Mouse (Mus musculus): ENCODE results near the gene Zbp1. TPM values are rescaled to one million over a fixed set of nuclear protein-coding genes. Genes with fewer than 3 reads are reported as not detected.

The Zbp1 gene
- total RNA-seq, 2 experiments from 2014 or later: 0.30 TPM; not detected in 1

DNA sequence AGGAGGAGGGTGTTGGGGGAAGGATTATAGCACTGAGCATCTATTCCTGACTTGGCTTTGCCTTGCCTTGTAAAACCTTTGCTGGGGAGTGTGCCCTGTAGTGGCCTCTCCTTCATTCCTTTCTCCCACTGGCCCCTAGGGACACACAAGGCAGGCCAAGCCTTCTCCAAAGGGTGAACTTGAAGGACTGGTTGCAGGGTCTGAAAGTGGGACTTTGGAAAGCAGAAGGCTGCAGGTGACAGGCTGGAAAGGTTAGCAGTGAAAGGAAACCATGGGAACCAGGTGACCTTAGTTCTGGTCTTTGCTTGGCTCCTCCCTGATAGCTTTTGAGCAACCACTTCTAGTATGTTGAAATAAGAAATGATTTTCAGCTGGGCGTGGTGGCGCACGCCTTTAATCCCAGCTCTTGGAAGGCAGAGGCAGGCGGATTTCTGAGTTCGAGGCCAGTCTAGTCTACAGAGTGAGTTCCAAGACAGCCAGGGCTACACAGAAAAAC, 912 bp downstream of the Zbp1 start:
- DNase-seq (ENCODE audit: low spot score in 2 of 2): no peak

DNA sequence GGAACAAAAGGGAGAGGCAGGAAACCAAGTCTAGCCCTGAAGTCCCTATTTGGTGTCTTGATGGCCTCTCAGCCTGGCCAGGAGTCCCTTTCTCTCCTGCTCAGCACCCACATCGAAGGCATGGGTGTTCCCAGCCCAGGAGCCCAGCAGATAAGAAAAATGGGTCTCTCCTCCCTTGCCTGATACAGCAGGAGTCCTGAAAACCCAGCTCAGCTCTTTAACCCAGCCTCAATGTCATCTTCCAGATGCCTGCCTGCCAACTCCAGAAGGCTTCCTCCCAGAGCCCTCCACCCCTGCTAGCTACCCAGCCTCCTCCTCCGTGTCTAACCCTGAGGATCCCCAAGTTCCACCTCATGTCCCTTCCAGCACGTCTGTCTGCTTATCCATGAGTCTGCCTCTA, 1.5 kb downstream of the Zbp1 start:
- no peak for DNase-seq (ENCODE audit: low spot score in 2 of 2)

DNA sequence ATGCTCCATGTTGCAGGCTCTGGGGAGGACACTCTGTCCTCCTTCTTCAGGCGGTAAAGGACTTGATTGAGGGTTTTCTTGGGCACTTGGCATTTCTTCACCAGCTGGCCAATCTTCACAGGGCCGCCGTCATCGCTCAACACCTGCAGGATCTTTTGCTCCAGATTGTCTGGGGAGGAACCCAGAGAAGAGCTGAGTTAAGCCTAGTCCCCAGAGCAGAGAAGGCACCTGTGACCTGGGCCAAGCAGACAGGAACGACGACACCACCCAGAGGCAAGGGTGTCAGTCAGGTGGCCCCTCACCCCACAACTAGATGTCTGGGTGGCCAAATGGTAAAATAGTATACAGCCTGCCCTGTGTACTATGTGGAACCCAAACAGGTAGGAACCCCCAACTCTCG, 1.9 kb downstream of the Zbp1 start:
- no peak for DNase-seq (ENCODE audit: low spot score in 2 of 2)

DNA sequence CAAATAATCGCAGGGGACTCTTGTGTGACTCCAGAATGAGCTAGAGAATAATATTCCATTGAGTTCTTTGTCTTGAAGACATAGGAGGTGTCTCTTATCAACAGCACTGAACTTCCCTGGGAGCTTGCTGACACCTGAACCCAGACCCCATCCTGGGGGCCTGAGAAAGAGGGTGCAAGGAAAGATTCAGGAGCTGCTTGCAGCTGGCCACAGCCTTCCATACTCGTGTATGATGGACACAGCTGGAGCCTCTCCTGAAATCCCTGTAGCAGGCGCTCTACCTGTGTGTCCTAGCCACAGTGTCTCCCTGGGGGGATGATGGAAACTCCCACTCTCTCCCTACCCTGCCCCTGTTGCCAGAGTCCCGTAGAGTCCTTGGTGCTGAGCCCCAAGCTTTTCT, 6.5 kb downstream of the Zbp1 start:
- no peak for DNase-seq (ENCODE audit: low spot score in 2 of 2)

DNA sequence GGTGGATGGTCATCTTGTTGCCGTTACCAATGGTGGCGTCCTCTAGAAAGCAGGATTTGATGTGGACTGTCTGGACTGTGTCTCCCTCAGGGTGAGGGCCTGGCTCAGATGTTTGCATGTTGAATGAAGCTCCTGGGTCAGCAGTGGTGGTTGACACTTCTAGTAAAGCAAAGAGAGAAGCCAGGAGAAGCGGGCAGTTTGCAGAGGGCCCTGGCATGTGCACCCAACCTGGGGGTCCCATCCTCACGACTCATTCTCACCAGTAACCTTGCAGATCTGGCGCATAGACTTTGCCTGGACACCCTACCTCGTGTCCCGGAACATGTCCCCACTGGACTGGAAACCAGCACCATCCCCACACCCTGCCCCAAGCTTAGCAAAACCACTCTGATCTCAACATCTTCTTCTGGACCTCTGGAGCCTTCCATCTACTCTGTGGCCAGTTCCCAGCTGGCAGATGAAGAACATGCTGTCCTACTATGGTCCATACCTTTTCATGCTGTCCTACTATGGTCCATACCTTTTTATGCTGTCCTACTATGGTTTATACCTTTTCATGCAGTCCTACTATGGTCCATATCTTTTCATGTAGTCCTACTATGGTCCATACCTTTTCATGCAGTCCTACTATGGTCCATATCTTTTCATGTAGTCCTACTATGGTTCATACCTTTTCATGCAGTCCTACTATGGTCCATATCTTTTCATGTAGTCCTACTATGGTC, 9.5 kb downstream of the Zbp1 start:
- DNase-seq (ENCODE audit: low spot score in 2 of 2): no peak

DNA sequence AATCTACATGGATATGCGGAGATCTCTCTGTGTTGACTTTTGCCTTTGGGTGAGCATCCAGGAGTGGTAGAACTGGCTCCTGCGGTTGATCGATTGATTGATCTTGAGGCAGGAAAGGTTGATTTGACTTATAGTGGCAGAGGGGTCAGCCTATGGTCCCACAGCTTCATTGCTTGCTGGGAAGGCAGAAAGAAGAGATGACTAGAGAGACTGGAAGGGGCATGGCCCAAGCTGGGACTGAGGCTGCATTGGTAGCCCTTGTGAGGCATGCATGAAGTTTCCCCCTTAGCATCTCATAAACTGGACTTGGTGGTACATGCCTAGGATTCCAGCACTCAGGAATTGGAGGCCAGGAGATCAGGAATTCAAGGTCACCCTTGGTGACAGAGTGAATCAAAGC, 11.7 kb downstream of the Zbp1 start:
- no peak for DNase-seq (ENCODE audit: low spot score in 2 of 2)

DNA sequence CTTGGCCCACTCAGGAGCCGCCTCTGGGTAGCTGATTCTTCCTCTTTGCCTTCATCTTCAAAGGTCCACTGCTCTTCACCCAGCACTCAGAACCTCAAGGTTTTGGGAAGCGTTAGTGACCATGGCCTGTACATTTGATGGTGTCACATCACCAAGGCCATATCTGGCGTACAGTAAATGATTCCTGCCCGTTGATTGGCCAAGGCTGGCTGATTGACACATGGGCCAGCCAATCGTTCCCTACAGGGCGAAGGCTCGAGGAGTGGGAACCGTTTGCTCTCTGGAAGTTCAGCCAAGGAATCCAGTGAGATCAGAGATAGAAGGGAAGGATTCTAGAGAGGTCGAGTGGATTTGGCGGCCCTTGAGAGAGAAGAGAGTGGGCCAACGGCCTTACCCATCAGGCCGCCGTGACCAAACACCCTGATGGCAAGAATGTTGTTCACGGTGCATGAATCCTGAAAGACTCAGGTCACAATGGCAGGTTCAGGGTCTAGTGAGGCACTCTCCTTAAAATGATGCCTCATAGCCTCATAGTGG, 13.1 kb downstream of the Zbp1 start:
- no peak for DNase-seq (ENCODE audit: low spot score in 2 of 2)

DNA sequence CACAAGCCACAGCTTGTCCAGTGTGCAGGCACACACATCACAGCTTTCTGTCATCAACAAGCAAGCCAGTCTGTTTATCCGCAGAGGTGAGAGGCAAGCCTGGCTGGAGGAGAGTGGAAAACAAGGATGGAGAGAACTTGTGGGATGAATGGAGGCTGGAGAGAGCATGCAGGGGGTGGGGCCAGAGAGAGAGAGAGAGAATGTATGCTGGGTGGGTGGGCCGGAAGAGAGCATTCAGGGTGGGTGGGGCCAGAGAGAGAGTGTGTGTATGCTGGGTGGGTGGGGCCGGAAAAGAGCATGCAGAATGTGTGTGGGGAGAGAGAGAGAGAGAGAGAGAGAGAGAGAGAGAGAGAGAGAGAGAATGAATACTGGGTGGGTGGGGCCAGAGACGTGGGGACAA, 14.1 kb downstream of the Zbp1 start:
- no peak for DNase-seq (ENCODE audit: low spot score in 2 of 2)

DNA sequence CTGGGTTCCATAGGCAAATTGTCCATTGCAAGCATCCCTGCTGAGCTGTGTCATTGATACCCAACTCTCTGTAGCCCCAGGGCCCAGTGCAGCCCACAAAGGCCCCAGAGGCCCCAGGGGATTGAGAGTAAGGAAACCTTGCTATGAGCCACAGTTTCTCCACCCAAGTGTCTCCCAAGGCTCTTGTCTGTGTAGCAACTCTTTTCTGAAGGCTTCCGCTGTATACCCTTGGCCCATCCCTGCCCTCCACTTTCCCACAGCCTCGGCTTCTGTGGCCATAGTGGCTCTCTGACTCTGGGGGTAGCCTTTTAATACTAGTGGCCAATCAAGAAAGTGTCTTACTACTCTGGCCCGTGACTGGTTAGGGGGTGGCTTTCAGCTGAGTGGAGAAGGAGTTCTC, 15.0 kb downstream of the Zbp1 start:
- DNase-seq (ENCODE audit: low spot score in 2 of 2): no peak

DNA sequence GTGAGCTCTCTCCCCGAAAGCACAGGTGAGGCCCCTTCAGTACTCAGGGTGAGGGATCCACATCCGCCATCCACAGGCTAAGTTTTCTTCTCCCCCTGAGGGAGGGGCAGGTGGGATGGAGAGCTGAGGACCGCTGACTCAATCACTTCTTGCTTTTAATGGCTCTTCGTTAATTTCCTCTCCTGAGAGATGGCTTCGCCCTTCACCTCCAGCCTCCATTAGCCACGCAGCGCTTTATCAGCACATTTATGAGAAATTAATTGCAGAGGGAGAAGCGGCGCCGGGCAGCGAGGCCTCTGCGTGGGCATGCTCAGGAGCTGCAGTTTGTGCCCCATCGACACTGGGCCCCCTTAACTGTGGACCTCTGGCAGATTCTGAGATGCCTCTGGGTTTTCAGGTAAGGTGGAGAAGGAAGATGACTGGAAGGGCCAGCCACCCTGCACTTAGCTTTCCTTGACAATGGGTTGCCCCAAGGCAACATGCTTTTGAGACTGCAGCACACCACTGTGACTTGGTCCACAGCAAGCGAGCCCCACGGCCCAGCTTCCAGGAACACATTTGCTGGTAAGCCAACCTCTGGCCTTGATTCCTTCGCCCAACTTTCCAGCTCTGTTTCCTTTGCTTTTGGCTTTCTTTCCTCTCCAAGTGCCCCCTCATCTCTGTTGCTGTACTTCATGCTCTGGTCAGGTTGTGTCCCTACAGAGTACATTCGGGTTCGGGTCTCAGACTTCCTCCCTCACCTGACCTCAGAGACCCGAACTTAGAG, 15.6 kb downstream of the Zbp1 start:
- DNase-seq (ENCODE audit: low spot score in 2 of 2): no peak

DNA sequence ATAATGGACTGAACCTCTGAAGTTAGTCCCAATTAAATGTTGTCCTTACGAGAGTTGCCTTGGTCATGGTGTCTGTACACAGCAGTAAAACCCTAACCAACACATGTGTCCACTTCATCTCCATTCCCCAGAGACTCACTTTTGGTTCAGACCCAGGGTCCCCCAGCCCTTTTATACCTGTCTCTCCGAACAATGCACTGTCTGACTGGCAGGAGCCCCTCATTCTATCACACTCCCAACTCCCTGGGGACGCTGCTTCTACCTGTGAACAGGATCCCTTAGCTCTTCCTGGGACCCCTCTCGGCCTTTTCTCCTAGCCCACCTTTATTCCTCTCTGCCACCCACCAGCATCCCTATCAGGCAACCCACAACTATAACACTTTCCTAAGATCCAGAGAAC, 23.9 kb downstream of the Zbp1 start:
- DNase-seq (ENCODE audit: low spot score in 2 of 2): no peak

DNA sequence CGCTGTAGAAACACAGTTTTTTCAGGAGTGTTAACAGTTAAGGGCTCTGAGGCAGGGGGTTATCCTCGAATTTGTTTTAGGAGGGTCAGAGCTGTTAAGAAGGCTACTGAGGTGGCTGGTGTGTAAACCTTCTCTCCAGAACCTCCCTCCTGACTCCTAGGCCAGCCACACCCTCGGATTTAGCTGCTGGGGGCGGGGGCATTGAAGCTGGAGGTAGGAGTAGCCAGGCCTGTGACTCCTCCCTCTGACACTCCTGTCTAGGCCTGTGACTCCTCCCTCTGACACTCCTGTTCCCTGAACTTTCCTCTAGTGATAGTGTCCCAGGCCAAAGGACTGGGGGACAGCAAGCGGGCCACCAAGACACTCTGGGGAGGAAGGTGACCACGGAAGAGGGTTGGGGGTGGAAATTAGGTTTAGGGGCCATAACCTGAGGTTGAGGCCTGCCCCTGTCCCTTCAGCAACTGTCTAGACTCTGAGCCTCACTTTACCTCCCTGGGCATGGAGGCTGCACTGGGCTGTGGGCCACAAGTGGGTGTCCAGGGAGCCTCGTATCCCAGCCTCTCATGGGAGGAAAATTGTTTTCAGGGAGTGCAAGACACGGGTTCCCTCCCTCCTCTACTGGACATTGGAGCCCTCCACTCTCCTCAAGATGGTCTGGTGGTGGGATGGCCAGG, 31.4 kb downstream of the Zbp1 start:
- DNase-seq (ENCODE audit: low spot score in 2 of 2): no peak

DNA sequence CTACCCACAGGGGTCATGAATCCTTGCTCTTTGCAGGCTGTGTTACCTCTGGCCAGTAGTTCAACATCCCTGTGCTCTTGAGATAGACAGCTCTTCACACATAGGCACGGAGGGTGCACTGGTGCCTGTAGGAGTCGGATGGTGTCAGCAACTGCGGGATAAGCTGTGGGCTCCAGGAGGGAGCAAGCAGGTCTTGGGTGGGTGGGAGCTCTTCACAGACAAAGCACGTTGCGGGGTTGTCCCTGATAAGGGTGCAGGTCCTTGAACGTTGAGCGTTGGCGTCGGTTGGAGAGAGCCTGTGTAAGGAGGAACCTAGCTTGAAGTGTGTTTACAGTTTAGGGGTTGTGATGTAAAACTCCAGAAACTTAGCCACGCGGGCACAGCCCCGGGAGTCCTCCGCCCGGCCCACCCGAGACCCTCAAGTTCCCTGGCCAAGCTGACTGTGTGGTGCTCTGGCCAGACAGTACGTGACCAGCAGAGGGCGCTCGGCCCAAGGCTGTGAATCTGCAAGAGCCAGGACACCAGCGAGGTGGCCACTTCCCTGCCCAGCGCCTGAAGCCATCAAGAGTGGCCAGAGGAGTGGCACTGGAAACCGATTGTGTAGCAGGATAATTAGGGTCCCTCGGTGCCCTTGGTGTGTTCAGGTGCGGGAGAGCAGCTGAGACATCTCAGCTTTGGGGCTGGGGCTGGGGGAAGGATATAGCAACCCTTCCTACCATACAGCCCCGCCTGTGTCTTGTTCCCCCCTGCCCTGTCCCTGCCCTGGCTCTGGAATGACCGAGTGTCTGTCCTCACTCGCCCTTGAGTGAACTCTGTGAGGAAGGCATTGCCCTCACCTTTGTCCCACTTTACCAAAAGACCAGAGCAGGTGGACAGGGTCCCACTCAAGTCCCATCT, 32.4 kb downstream of the Zbp1 start:
- DNase-seq (ENCODE audit: low spot score in 2 of 2): peak in 1 of 2 experiments; percentile 85

DNA sequence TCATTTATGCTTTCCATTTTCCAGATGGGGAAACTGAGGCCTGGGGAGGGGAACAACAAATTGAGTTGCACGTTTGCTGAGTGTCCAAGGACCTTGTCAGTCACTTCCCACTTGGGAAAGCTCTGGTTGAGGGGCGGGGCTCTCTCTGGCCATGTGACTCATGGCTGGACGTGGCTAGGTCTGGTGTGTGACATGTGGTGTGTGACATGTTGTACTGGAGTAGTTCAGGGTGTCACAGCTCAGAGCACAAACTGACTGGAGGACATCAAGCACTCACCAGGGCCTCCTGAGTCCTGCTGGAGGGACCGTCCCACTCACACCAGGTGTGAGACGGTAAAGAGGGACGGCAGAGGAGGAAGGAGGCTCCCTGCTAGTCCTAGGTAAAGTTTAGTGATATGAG, 33.4 kb downstream of the Zbp1 start:
- DNase-seq (ENCODE audit: low spot score in 2 of 2): no peak

DNA sequence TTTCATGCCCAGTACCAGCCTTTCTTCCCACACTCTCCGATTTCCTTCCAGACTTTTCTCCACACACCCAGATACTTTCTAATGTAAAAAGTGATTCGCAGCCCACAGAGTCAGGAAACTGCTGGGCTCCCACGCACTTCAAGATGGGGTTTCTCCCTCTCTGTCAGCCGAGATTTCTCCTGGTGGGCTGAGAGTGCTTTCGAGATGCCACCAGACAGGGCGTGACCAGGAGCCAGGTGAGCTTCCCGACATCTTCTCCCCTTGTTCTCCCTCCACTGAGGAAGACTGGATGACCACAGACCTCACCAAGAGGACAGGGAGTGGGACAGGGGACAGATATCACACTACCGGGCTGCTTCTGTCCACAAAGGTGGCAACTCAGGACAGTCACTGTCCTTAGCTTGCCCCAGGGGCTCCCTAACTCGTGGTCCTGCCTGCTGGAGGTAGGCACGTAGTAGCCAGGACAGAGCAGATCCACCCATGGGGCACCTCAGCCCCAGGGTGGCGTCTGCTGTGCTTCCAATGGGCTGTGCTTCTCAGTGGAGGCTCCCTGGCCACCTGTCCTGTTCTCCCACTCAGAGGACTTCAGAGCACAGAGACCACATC, 34.1 kb downstream of the Zbp1 start:
- DNase-seq (ENCODE audit: low spot score in 2 of 2): no peak

DNA sequence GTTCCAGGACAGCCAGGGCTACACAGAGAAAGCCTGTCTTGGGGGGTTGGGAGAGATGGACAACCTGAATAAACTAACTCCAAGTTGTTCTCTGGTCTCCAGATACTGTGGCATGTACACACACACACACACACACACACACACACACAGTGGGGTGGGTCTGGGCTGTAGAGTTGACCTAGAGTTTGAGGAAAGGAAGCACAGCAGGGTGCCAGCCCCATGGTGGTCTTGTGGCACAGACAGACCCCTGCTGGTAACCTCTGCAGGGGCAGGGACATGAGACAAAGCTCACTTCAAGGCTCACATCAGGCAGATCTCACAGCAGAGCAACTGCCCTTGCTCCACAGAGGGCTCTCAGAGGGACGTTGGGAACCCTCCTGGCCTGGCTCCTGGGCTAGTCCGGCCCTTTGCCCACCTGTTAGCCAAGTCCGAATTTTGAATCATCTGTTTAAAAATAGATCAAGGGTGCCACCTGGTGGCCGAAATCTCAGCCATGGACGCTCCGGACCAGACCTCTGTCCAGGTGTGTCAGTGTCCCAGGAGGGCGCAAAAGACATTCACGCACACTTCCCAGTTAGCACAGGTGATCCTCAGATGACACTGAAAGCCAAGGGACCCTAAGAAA, 34.8 kb downstream of the Zbp1 start:
- DNase-seq (ENCODE audit: low spot score in 2 of 2): peak in 1 of 2 experiments; percentile 66

DNA sequence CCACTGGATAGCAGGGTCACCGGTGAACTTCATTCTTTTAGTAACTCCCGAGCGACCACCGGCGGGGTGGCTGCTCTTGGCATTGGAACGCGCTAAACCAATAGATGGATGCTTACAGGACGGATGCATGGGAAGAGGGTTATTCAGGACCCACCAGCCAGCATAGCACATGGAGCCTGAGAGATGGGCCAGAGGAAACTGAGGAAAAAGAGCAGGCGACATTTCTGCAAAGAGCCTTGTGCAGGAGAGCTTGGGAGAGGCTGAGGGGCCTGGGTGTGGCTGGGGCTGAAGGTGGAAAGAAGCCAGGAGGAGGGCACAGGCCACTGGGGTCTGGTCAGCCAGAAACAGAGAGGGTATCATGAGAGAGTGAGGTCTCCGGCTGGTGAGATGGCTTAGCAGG, 35.4 kb downstream of the Zbp1 start:
- no peak for DNase-seq (ENCODE audit: low spot score in 2 of 2)

DNA sequence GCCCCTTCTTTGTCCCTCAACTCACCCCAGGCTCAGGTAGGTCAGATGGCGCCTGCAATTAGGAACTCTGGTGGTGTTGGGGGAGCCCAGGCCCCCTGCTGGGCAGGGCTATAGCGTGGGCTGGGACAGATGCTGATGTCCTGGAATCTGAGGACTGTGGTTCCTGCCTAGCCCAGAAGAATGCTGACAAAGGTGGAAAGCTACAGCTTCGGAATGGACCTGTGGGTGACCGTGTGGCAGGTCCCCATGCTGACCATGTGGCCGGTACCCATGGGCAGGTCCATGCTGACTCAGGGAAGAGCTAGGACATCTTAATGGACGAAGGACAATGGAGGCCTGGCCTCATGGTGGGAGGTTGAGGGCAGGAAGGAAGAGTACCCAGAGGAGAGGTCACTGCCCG, 35.9 kb downstream of the Zbp1 start:
- DNase-seq (ENCODE audit: low spot score in 2 of 2): no peak

DNA sequence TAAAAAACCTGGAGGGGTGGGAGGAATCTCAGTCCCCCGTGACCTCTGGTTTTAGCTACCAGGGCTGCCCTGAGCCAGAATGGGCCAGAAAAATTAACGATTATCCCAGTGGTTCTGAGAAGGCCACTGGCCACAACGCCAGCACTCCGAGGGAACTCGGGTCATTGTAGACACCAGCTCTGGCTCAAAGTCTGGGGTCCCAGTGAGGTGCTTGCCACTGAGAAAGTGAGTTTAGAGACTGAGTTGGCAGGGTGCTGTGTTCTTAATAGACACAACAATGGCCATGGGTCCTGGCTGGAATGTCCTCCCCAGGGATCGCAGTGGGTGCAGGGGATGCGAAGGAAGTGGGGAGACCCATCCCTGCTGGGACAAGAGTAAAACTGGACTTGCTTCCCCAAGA, 36.8 kb downstream of the Zbp1 start:
- no peak for DNase-seq (ENCODE audit: low spot score in 2 of 2)

DNA sequence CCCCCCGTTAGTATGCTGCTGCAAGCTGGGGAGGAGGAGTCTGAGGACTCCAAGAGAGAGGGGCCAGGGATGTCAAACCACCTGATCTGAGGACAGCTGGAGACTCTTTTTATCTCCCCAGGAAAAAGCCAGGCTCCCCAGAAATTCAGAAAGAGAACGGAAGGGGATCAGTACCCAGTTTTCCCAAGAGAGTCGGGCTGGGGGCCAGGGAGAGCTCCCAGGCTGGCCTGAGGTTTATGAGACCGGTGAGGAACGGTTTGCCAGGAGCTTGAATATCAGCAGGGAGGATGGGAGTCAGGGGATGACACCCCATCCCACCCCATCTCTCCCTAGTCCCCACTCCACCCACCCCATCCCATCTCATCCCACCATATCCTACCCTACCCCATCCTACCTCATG, 37.2 kb downstream of the Zbp1 start:
- DNase-seq (ENCODE audit: low spot score in 2 of 2): no peak
